Mouse (Mus musculus): ENCODE data around the gene Hpn. TPM values are rescaled to one million over a fixed set of nuclear protein-coding genes. Genes with fewer than 3 reads are reported as not detected.

Gene Hpn
- total RNA-seq, 2 experiments from 2014 or later = 14.1 to 15.9 TPM

- peak; percentile 89 to 96 for DNase-seq
- intact Hi-C loops (cut with DNase I) = loop anchor here (1.0 kb wide), 1 partner anchor 36 kb away; no protein-coding TSS in a partner anchor
Measured at GRCm38 (mm10) chr7:31059108-31059507, 56.0 kb downstream of the Hpn start, which contains the start of gene Lgi4. Gene Lgi4 (plus strand): TSS chr7:31059342.

GRCm38 (mm10) chr7:31058211-31058610 lies 56.9 kb downstream of the Hpn start:
- intact Hi-C loops (cut with DNase I) = no loop called here
- DNase-seq = no peak

- DNase-seq = no peak
- intact Hi-C loops (cut with DNase I) = no loop called here
Measured at GRCm38 (mm10) chr7:31057730-31058129, 57.4 kb downstream of the Hpn start.

GRCm38 (mm10) chr7:31057071-31057470 lies 58.0 kb downstream of the Hpn start, which contains the start of gene Fxyd1:
Gene Fxyd1 (minus strand): TSS chr7:31057199.
- intact Hi-C loops (cut with DNase I) = no loop called here
- DNase-seq = no peak

- DNase-seq = no peak
- intact Hi-C loops (cut with DNase I) = no loop called here
Measured at GRCm38 (mm10) chr7:31056448-31056847, 58.6 kb downstream of the Hpn start.

- intact Hi-C loops (cut with DNase I) = no loop called here
Measured at GRCm38 (mm10) chr7:31055883-31056282, 59.2 kb downstream of the Hpn start.

GRCm38 (mm10) chr7:31055354-31055824 lies 59.7 kb downstream of the Hpn start:
- intact Hi-C loops (cut with DNase I) = no loop called here
- peak; percentile 90 to 91 for DNase-seq

More at GRCm38 (mm10) chr7:31055883-31056282, 59.2 kb downstream of the Hpn start:
- no peak for DNase-seq

GRCm38 (mm10) chr7:31054661-31055320 lies 60.3 kb downstream of the Hpn start:
- peak; percentile 61 to 65 for DNase-seq
- intact Hi-C loops (cut with DNase I) = no loop called here

- intact Hi-C loops (cut with DNase I) = no loop called here
- no peak for DNase-seq
Measured at GRCm38 (mm10) chr7:31053882-31054447, 61.1 kb downstream of the Hpn start.

GRCm38 (mm10) chr7:31052636-31053434 lies 62.3 kb downstream of the Hpn start:
- intact Hi-C loops (cut with DNase I) = no loop called here
- DNase-seq = peak in 1 of 2 experiments; percentile 44

- intact Hi-C loops (cut with DNase I) = no loop called here
Measured at GRCm38 (mm10) chr7:31052251-31052635, 62.8 kb downstream of the Hpn start.

GRCm38 (mm10) chr7:31051321-31052021 lies 63.6 kb downstream of the Hpn start, which contains the start of gene Fxyd7:
Gene Fxyd7 (minus strand): TSS chr7:31051467.
- no peak for DNase-seq
- intact Hi-C loops (cut with DNase I) = no loop called here

More at GRCm38 (mm10) chr7:31052251-31052635, 62.8 kb downstream of the Hpn start:
- no peak for DNase-seq

GRCm38 (mm10) chr7:31050921-31051320 lies 64.2 kb downstream of the Hpn start:
- intact Hi-C loops (cut with DNase I) = no loop called here
- DNase-seq = no peak

- no peak for DNase-seq
- intact Hi-C loops (cut with DNase I) = no loop called here
Measured at GRCm38 (mm10) chr7:31050487-31050886, 64.6 kb downstream of the Hpn start.

- intact Hi-C loops (cut with DNase I) = no loop called here
- DNase-seq = no peak
Measured at GRCm38 (mm10) chr7:31049846-31050281, 65.2 kb downstream of the Hpn start.

- DNase-seq = no peak
- intact Hi-C loops (cut with DNase I) = no loop called here
Measured at GRCm38 (mm10) chr7:31049135-31049845, 65.8 kb downstream of the Hpn start.

Measured in gastrocnemius, postnatal 36 days (tissue).